Mouse (Mus musculus) forebrain, embryonic 13.5 days (tissue): ENCODE measurements around the gene Tardbp. TPM values are rescaled to one million over a fixed set of nuclear protein-coding genes. Genes with fewer than 3 reads are reported as not detected.

Experiments used
- ATAC-seq: fragments of 200-750 bp; cut with Nextera tagmentation; 2 replicates; pipeline ENCODE4 v1.8.0; 2017
- H3K27ac ChIP-seq: fragments of 300-500 bp; sonication (generic); 2 replicates; pipeline ENCODE4 v1.5.1; 2015; ENCODE audit warnings: inconsistent platforms, mild to moderate bottlenecking, moderate library complexity
- H3K27me3 ChIP-seq: fragments of 300-500 bp; sonication (generic); 2 replicates; pipeline ENCODE4 v1.6.1; 2015; ENCODE audit warnings: mild to moderate bottlenecking, inconsistent platforms
- H3K36me3 ChIP-seq: fragments of 300-500 bp; sonication (generic); 2 replicates; pipeline ENCODE4 v1.6.1; 2015; ENCODE audit warnings: mild to moderate bottlenecking, inconsistent platforms; ENCODE audit not compliant: poor library complexity, severe bottlenecking
- H3K4me1 ChIP-seq: fragments of 300-500 bp; sonication (generic); 2 replicates; pipeline ENCODE4 v1.6.1; 2015; ENCODE audit warnings: inconsistent platforms
- H3K4me2 ChIP-seq: fragments of 300-500 bp; sonication (generic); 2 replicates; pipeline ENCODE4 v1.6.1; 2015; ENCODE audit warnings: inconsistent platforms, mild to moderate bottlenecking, moderate library complexity
- H3K4me3 ChIP-seq: fragments of 300-500 bp; sonication (generic); 2 replicates; pipeline ENCODE4 v1.5.1; 2015; ENCODE audit warnings: mild to moderate bottlenecking, inconsistent platforms
- H3K9ac ChIP-seq: fragments of 300-500 bp; sonication (generic); 2 replicates; pipeline ENCODE4 v1.6.1; 2015; ENCODE audit warnings: mild to moderate bottlenecking, inconsistent platforms
- H3K9me3 ChIP-seq: fragments of 300-500 bp; sonication (generic); replicated peaks from 2 replicates; pipeline ENCODE4 v1.6.1; 2016; ENCODE audit warnings: inconsistent platforms
- WGBS: fragments of 180-500 bp; shearing (Covaris S2); methylation state at CpG from one replicate; pipeline ENCODE4 v1.1.7; 2015; 5-methylcytosine and 5-hydroxymethylcytosine counted together
- polyA plus RNA-seq: library from polyadenylated mRNA; unstranded; fragments of >200 nt; fragmentation: Nextera tagmentation; extraction: Ambion mirVana; gene quantifications from 2 replicates; pipeline ENCODE4 v1.2.1, GENCODE M21; 2015

Tardbp gene
- polyA plus RNA-seq, 1 experiment from 2014 or later = 364 TPM

DNA sequence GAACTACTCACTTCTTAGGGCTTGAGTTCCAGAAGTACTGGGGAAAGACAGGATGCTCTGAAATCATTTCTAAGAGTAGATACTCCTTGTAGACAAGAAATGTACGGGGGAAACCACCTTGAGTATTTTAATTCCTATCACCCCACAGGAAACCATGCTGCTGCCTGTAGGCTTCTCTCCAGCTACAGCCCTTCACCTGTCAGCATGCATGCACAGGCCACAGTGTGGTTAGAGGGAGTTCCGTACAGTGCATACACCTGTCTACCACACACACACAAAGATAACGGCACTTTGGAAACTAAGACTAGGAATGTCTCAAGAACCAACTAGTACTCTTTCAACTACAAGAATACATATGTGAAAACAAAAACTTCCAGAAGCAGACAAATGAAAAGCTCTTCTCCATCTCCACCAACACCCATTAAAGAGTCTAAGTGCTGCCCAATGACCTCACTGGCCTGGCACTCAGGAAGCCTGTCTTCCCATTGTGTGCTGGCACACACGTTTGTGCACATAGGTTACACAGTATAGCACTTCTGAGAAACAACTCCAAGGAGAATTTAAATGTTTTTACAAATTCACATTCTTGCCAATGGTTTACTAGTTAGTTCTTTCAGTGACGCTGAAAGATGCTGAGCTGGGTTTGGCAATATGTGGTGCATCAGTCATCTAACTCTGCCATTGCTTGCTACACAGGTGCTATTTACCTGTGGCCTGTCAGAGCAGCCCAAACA is 16.0 kb downstream of the Tardbp start:
- Histone ChIP-seq H3K4me2 (no peak overlapping the region), H3K9me3 (no peaks in the 10 kb centered on the region), H3K27ac (no peak overlapping the region), H3K27me3 (no peaks in the 10 kb centered on the region), H3K4me3 (no peak overlapping the region), H3K36me3 (peaks cover 44% of the 10 kb centered on the region), H3K4me1 (peaks cover 13% of the 10 kb centered on the region), H3K9ac (no peak overlapping the region)
- WGBS = 78% methylated on average over 5 of the region's 5 CpGs
- no peak for ATAC-seq

DNA sequence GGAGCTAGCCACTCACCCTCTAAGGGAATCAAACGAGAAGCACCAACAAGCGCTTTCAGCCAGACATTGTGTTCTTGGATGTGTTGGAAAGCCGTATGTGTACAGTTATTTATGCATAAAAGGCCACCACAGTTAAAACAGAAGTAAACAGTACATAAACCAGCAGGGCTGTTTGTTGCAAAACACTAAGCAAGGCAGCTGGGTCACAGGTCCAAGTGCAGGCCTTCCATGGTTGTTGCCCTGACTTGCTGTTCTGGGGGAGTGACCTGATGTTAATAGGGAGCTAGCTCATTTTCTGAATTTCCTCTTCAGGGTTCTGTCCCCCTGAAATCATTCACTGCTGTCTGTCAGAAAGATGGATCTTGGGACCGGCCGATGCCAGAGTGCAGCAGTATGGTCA is 17.0 kb downstream of the Tardbp start:
- Histone ChIP-seq H3K9ac (no peak overlapping the region), H3K27ac (no peak overlapping the region; the same call in 1 of the 2 replicates)

GRCm38 (mm10) chr4:148607758-148608157 is 19.1 kb downstream of the Tardbp start:
- ATAC-seq = no peak
- Histone ChIP-seq H3K4me1 (no peaks in the 10 kb centered on the region), H3K36me3 (peaks cover 16% of the 10 kb centered on the region), H3K9ac (no peak overlapping the region), H3K4me2 (no peak overlapping the region), H3K4me3 (no peak overlapping the region), H3K27ac (no peak overlapping the region; the same call in 1 of the 2 replicates), H3K27me3 (no peaks in the 10 kb centered on the region), H3K9me3 (no peaks in the 10 kb centered on the region)
- WGBS = 23% methylated on average over 5 of the region's 5 CpGs

More for the DNA sequence above, 17.0 kb downstream of the Tardbp start:
- peaks cover 13% of the 10 kb centered on the region for H3K4me1 ChIP-seq
- no peak overlapping the region for H3K4me3 ChIP-seq
- H3K36me3 ChIP-seq = peaks cover 34% of the 10 kb centered on the region
- no peaks in the 10 kb centered on the region for H3K9me3 ChIP-seq
- H3K27me3 ChIP-seq = no peaks in the 10 kb centered on the region
- no peak for ATAC-seq
- no peak overlapping the region for H3K4me2 ChIP-seq
- WGBS = 81% methylated on average over 5 of the region's 5 CpGs

DNA sequence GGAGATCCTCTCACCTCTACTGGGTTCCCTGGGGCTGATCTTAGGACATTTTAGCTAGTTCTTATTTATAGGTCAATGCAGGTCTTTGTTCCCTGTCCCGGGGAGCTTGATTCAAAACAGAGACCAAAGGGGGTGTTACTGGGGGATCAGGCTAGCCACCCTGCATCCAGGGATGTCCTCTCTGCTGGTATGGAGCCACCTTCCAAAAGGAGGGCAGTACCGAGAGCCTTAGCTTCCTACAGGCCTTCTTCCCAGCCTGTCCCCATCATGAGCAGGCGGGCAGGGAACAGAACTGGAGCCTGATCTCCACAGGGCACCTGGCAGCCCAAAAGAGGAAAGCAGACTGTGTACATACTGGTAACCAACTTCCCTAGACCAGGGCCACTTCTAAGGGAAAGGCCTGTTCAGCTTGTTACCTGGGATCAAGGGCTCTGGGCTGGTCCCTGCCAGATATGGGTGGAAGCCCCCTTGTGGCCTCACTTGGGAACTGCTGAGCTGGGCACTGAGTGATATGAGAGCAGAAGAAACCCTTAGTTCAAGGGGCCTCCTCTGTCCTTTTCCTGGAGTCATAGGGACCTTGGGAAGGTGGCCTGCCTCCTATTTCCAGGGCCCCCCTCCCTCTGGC is 22.2 kb downstream of the Tardbp start:
- WGBS = 88% methylated on average over 3 of the region's 3 CpGs
- peak; percentile 36 for ATAC-seq
- H3K27me3 ChIP-seq = no peaks in the 10 kb centered on the region
- H3K27ac ChIP-seq = no peak overlapping the region
- peaks cover 3% of the 10 kb centered on the region; the same call in 1 of the 2 replicates for H3K36me3 ChIP-seq
- no peak overlapping the region for H3K4me3 ChIP-seq
- no peaks in the 10 kb centered on the region for H3K9me3 ChIP-seq
- no peak overlapping the region for H3K4me2 ChIP-seq
- H3K4me1 ChIP-seq = no peaks in the 10 kb centered on the region
- H3K9ac ChIP-seq = no peak overlapping the region

- WGBS = 81% methylated on average over 7 of the region's 7 CpGs
- no peaks in the 10 kb centered on the region for H3K27me3 ChIP-seq
- H3K4me1 ChIP-seq = no peaks in the 10 kb centered on the region
- H3K9ac ChIP-seq = no peak overlapping the region
- no peak overlapping the region for H3K4me3 ChIP-seq
- no peak for ATAC-seq
- H3K4me2 ChIP-seq = no peak overlapping the region
- no peaks in the 10 kb centered on the region for H3K9me3 ChIP-seq
- H3K27ac ChIP-seq = no peak overlapping the region
- peaks cover 6% of the 10 kb centered on the region for H3K36me3 ChIP-seq
Observed at GRCm38 (mm10) chr4:148604141-148604540, 22.7 kb downstream of the Tardbp start.

DNA sequence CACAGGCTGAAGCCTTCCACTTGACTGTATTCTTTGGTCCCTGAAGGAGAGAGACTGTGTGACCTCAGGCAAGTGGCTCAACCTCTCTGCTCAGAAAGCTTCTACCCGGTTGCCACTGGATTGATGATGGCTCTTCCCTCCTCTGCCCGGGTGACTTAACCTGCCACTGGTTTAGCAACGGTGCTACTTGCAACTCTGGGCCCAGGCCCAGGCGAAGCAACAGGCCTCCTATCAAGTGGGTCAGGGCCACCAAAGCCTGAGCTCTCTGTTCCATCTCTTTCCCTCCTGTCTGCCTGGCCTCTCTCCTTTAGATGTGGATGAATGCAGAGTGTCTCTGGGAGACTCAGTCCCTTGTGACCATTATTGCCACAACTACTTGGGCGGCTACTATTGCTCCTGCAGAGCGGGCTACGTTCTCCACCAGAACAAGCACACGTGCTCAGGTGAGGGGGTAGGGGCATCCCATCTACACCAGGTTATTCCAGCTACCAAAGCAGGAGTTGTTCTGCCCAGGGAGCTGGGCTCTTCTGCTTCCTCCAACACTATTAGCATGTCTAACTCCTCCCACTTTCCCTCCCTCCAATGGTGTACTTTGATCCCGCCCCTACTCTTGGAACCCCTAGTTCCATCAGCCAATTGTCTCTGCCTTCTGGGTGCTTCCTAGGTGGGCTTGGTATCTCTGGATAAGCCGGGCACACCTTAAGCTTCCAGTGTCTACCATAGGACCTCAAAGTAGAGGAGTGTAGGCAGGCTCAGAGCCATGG is 23.3 kb downstream of the Tardbp start:
- Histone ChIP-seq H3K27me3 (no peaks in the 10 kb centered on the region), H3K4me2 (no peak overlapping the region), H3K9ac (no peak overlapping the region), H3K4me1 (no peaks in the 10 kb centered on the region), H3K4me3 (no peak overlapping the region), H3K36me3 (peaks cover 12% of the 10 kb centered on the region), H3K27ac (no peak overlapping the region), H3K9me3 (no peaks in the 10 kb centered on the region)
- no peak for ATAC-seq
- 68% methylated on average over 10 of the region's 10 CpGs for WGBS

- no peak within 1 kb of the TSS for H3K4me3 ChIP-seq
- no peak within 1 kb of the TSS for H3K4me2 ChIP-seq
- no peak within 1 kb of the TSS for H3K27ac ChIP-seq
- no peaks in the 10 kb centered on the region for H3K27me3 ChIP-seq
- ATAC-seq = no peak
- H3K4me1 ChIP-seq = no peaks in the 10 kb centered on the region
- peaks cover 22% of the 10 kb centered on the region for H3K36me3 ChIP-seq
- no peak within 1 kb of the TSS for H3K9ac ChIP-seq
- no peaks in the 10 kb centered on the region for H3K9me3 ChIP-seq
- WGBS = 90% methylated on average over 14 of the region's 14 CpGs
Observed at GRCm38 (mm10) chr4:148602357-148603120, 24.3 kb downstream of the Tardbp start, which contains the start of gene Masp2. Masp2 (plus strand) TSS chr4:148602554.

GRCm38 (mm10) chr4:148601871-148602270 is 24.9 kb downstream of the Tardbp start:
- H3K36me3 ChIP-seq = peaks cover 25% of the 10 kb centered on the region
- H3K9ac ChIP-seq = no peak overlapping the region
- no peak overlapping the region for H3K4me2 ChIP-seq
- no peaks in the 10 kb centered on the region for H3K27me3 ChIP-seq
- H3K9me3 ChIP-seq = no peaks in the 10 kb centered on the region
- 89% methylated on average over 4 of the region's 4 CpGs for WGBS
- H3K4me3 ChIP-seq = no peak overlapping the region
- H3K27ac ChIP-seq = no peak overlapping the region
- no peaks in the 10 kb centered on the region for H3K4me1 ChIP-seq
- ATAC-seq = no peak

GRCm38 (mm10) chr4:148600316-148600715 is 26.5 kb downstream of the Tardbp start:
- 94% methylated on average over 4 of the region's 4 CpGs for WGBS

GRCm38 (mm10) chr4:148598826-148599225 is 28.0 kb downstream of the Tardbp start:
- no peak overlapping the region for H3K4me3 ChIP-seq
- ATAC-seq = no peak
- no peak overlapping the region for H3K4me2 ChIP-seq
- H3K9me3 ChIP-seq = no peaks in the 10 kb centered on the region
- peaks cover 17% of the 10 kb centered on the region for H3K4me1 ChIP-seq
- H3K36me3 ChIP-seq = peaks cover 56% of the 10 kb centered on the region
- no peak overlapping the region for H3K27ac ChIP-seq
- no peaks in the 10 kb centered on the region for H3K27me3 ChIP-seq
- H3K9ac ChIP-seq = no peak overlapping the region
- WGBS = 94% methylated on average over 12 of the region's 12 CpGs

More at GRCm38 (mm10) chr4:148600316-148600715, 26.5 kb downstream of the Tardbp start:
- Histone ChIP-seq H3K27ac (no peak overlapping the region), H3K36me3 (peaks cover 41% of the 10 kb centered on the region), H3K4me2 (no peak overlapping the region), H3K4me1 (peaks cover 11% of the 10 kb centered on the region), H3K4me3 (no peak overlapping the region), H3K9me3 (no peaks in the 10 kb centered on the region), H3K9ac (no peak overlapping the region), H3K27me3 (no peaks in the 10 kb centered on the region)
- no peak for ATAC-seq

DNA sequence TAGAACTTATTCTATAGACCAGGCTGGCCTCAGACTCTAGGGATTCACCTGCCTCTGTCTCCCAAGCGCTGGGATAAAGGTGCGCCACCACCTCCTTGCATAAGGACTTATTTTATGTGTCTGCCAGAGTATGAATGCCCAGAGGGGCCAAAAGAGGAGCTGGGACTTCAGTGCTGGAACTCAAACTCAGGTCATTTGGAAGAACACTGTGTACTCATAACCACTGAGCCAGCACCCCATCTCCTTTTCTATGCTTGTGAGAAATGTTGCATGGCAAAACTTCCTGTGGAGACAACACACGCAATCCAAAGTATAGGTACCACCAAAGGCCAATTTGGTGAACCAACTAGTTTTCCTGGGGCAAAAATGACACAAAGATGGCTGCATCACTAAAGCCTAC is 30.1 kb downstream of the Tardbp start:
- peaks cover 30% of the 10 kb centered on the region for H3K4me1 ChIP-seq
- H3K27ac ChIP-seq = no peak overlapping the region
- whole genome bisulfite sequencing = 96% methylated on average over 3 of the region's 3 CpGs
- H3K4me2 ChIP-seq = no peak overlapping the region
- H3K4me3 ChIP-seq = no peak overlapping the region
- H3K27me3 ChIP-seq = no peaks in the 10 kb centered on the region
- ATAC-seq = no peak
- H3K36me3 ChIP-seq = peaks cover 67% of the 10 kb centered on the region
- no peaks in the 10 kb centered on the region for H3K9me3 ChIP-seq
- H3K9ac ChIP-seq = no peak overlapping the region
